Mouse (Mus musculus): Measurements from ENCODE around the gene 2300002M23Rik. TPM values are rescaled to one million over a fixed set of nuclear protein-coding genes. Genes with fewer than 3 reads are reported as not detected.

2300002M23Rik gene
- polyA plus RNA-seq, 1 experiment from 2014 or later: not detected

DNA sequence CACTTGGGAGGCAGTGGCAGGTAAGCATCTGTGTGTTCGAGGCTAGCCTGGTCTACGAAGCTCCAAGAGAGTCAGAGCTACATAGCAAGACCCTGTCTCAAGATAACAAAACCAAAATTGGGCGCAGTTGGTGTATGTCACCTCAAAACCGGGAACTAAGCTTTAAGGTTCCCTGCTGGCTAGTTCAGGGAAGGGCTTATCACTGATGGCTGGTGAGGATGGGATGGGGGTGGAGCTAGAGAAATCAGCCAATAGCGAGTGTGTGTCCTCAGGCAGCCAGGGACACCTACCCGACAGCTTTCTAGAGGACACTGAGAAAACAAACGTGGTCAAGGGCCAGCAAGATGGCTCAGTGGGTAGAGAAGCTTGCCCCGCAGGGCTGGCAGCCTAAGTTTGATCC, 9.0 kb upstream of the 2300002M23Rik start:
- H3K36me3 ChIP-seq (ENCODE audit: control insufficient read depth, insufficient read depth, low read length): no peaks in the 10 kb centered on the region
- H3K4me3 ChIP-seq (ENCODE audit: low read depth, low read length): no peak overlapping the region
- WGBS: 56% methylated on average over 8 of the region's 8 CpGs
- no peak for ATAC-seq (ENCODE audit: insufficient number of reproducible peaks, low FRiP score, low TSS enrichment, low read depth)
- no peaks in the 10 kb centered on the region for H3K27me3 ChIP-seq (ENCODE audit: control insufficient read depth, insufficient read depth, low read length)
- H3K9ac ChIP-seq (ENCODE audit: low read length): no peak overlapping the region
- H3K4me2 ChIP-seq (ENCODE audit: low read depth, severe bottlenecking): no peak overlapping the region
- H3K27ac ChIP-seq (replicated peaks; ENCODE audit: low read depth, low read length): no peak overlapping the region
- 0 out of 2 replicates have a peak, but pooled peaks cover 3% of the 10 kb centered on the region for H3K4me1 ChIP-seq (ENCODE audit: control insufficient read depth, insufficient read depth, low read length)
- no peak for DNase-seq (ENCODE audit: low spot score)
- no peaks in the 10 kb centered on the region; the same call in 1 of the 2 replicates for H3K9me3 ChIP-seq (ENCODE audit: control insufficient read depth, low read length)

DNA sequence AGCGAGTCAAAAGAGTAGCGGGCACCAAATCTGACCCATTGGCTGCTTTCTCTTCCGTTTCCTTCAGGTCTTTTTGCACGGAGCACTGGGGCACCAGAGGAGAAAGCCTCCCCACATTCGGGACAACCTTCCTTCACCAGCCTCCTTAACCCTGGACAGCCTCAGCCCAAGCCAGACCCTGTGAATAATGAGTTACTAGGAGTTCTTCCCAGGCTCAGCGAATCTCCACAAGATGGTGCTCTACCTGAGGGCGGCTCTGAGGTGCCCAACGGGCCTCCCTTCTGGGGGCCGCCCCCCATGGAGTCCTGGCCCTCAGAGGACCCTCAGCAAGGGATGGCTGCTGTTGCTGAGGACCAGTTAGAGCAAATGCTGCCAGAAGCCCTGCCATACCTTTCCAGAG, 517 bp downstream of the 2300002M23Rik start:
- WGBS: 18% methylated on average over 9 of the region's 9 CpGs
- H3K27me3 ChIP-seq (ENCODE audit: control insufficient read depth, insufficient read depth, low read length): peaks cover 18% of the 10 kb centered on the region
- H3K36me3 ChIP-seq (ENCODE audit: control insufficient read depth, insufficient read depth, low read length): no peaks in the 10 kb centered on the region
- no peak overlapping the region for H3K4me2 ChIP-seq (ENCODE audit: low read depth, severe bottlenecking)
- H3K4me1 ChIP-seq (ENCODE audit: control insufficient read depth, insufficient read depth, low read length): no peaks in the 10 kb centered on the region
- no peak overlapping the region for H3K9ac ChIP-seq (ENCODE audit: low read length)
- ATAC-seq (ENCODE audit: insufficient number of reproducible peaks, low FRiP score, low TSS enrichment, low read depth): no peak
- no peak for DNase-seq (ENCODE audit: low spot score)
- no peak overlapping the region for H3K4me3 ChIP-seq (ENCODE audit: low read depth, low read length)
- no peaks in the 10 kb centered on the region for H3K9me3 ChIP-seq (ENCODE audit: control insufficient read depth, low read length)
- no peak overlapping the region for H3K27ac ChIP-seq (replicated peaks; ENCODE audit: low read depth, low read length)

- Histone ChIP-seq H3K9me3 (ENCODE audit: control insufficient read depth, low read length) (no peaks in the 10 kb centered on the region), H3K4me1 (ENCODE audit: control insufficient read depth, insufficient read depth, low read length) (no peaks in the 10 kb centered on the region), H3K27me3 (ENCODE audit: control insufficient read depth, insufficient read depth, low read length) (peaks cover 18% of the 10 kb centered on the region), H3K27ac (replicated peaks; ENCODE audit: low read depth, low read length) (no peak overlapping the region), H3K4me2 (ENCODE audit: low read depth, severe bottlenecking) (peak overlapping the region; percentile 36), H3K4me3 (ENCODE audit: low read depth, low read length) (peak overlapping the region; percentile 16), H3K9ac (ENCODE audit: low read length) (peak overlapping the region; percentile 3; the same call in 1 of the 2 replicates), H3K36me3 (ENCODE audit: control insufficient read depth, insufficient read depth, low read length) (no peaks in the 10 kb centered on the region)
- ATAC-seq (ENCODE audit: insufficient number of reproducible peaks, low FRiP score, low TSS enrichment, low read depth) (no peak), DNase-seq (ENCODE audit: low spot score) (peak; percentile 36)
- 2% methylated on average over 28 of the region's 28 CpGs for WGBS
Observed at GRCm38 (mm10) chr17:35569091-35569944, 2.1 kb downstream of the 2300002M23Rik start.

- Histone ChIP-seq H3K36me3 (ENCODE audit: control insufficient read depth, insufficient read depth, low read length) (no peaks in the 10 kb centered on the region), H3K27ac (replicated peaks; ENCODE audit: low read depth, low read length) (no peak overlapping the region), H3K4me2 (ENCODE audit: low read depth, severe bottlenecking) (no peak overlapping the region), H3K9ac (ENCODE audit: low read length) (no peak overlapping the region), H3K4me3 (ENCODE audit: low read depth, low read length) (no peak overlapping the region), H3K9me3 (ENCODE audit: control insufficient read depth, low read length) (no peaks in the 10 kb centered on the region), H3K27me3 (ENCODE audit: control insufficient read depth, insufficient read depth, low read length) (peaks cover 21% of the 10 kb centered on the region), H3K4me1 (ENCODE audit: control insufficient read depth, insufficient read depth, low read length) (no peaks in the 10 kb centered on the region)
- 84% methylated on average over 14 of the region's 14 CpGs for WGBS
- DNase-seq (ENCODE audit: low spot score) (no peak), ATAC-seq (ENCODE audit: insufficient number of reproducible peaks, low FRiP score, low TSS enrichment, low read depth) (no peak)
Observed at GRCm38 (mm10) chr17:35570836-35571235, 3.6 kb downstream of the 2300002M23Rik start.

DNA sequence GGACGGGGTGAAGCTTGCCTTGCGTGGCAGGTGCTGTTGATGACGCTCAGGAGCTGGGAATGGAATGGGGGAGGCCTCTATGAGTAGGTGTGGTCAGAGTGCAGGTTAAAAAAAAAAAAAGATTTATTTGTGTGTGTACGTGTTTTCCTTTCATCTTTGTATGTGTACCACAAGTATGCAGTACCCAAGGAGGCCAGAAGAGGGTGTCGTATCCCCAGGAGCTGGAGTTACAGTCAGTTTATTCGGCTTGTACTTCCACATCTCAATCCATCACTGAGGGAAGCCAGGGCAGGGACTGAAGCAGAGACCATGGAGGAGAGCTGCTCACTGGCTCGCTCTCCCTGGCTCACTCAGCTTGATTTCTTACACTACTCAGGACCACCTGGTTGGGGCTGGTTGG, 4.2 kb downstream of the 2300002M23Rik start:
- WGBS: 95% methylated on average over 7 of the region's 7 CpGs
- Histone ChIP-seq H3K9ac (ENCODE audit: low read length) (no peak overlapping the region), H3K4me2 (ENCODE audit: low read depth, severe bottlenecking) (no peak overlapping the region), H3K4me1 (ENCODE audit: control insufficient read depth, insufficient read depth, low read length) (no peaks in the 10 kb centered on the region), H3K27me3 (ENCODE audit: control insufficient read depth, insufficient read depth, low read length) (peaks cover 21% of the 10 kb centered on the region), H3K36me3 (ENCODE audit: control insufficient read depth, insufficient read depth, low read length) (no peaks in the 10 kb centered on the region), H3K9me3 (ENCODE audit: control insufficient read depth, low read length) (no peaks in the 10 kb centered on the region), H3K4me3 (ENCODE audit: low read depth, low read length) (no peak overlapping the region), H3K27ac (replicated peaks; ENCODE audit: low read depth, low read length) (no peak overlapping the region)
- DNase-seq (ENCODE audit: low spot score) (no peak), ATAC-seq (ENCODE audit: insufficient number of reproducible peaks, low FRiP score, low TSS enrichment, low read depth) (no peak)

DNA sequence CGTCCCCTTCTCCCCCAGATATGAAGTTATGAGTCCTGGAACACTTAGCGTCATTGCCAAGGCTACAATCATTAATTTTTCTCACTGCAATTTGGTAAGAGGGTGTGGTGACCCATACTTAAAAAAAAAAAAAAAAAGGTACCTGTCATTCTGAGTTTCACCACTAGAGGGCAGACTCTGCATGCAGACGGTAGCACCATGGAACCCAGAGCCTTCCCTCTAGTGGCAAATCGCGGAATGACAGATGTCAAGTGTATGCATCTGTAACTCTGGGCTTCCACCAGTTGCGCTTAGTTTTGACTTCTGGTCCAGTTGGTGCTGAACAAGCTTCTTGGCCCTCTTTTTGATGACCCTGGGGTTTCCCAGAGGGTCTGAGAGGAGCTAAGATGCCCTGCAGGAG, 11.0 kb downstream of the 2300002M23Rik start:
- DNase-seq (ENCODE audit: low spot score): peak; percentile 92
- H3K27ac ChIP-seq (replicated peaks; ENCODE audit: low read depth, low read length): no peak overlapping the region
- no peak overlapping the region for H3K4me2 ChIP-seq (ENCODE audit: low read depth, severe bottlenecking)
- H3K4me1 ChIP-seq (ENCODE audit: control insufficient read depth, insufficient read depth, low read length): no peaks in the 10 kb centered on the region
- H3K4me3 ChIP-seq (ENCODE audit: low read depth, low read length): no peak overlapping the region
- H3K9ac ChIP-seq (ENCODE audit: low read length): no peak overlapping the region
- no peaks in the 10 kb centered on the region for H3K9me3 ChIP-seq (ENCODE audit: control insufficient read depth, low read length)
- H3K27me3 ChIP-seq (ENCODE audit: control insufficient read depth, insufficient read depth, low read length): 0 out of 2 replicates have a peak, but pooled peaks cover 4% of the 10 kb centered on the region
- no peaks in the 10 kb centered on the region for H3K36me3 ChIP-seq (ENCODE audit: control insufficient read depth, insufficient read depth, low read length)
- WGBS: 18% methylated on average over 6 of the region's 6 CpGs
- no peak for ATAC-seq (ENCODE audit: insufficient number of reproducible peaks, low FRiP score, low TSS enrichment, low read depth)

DNA sequence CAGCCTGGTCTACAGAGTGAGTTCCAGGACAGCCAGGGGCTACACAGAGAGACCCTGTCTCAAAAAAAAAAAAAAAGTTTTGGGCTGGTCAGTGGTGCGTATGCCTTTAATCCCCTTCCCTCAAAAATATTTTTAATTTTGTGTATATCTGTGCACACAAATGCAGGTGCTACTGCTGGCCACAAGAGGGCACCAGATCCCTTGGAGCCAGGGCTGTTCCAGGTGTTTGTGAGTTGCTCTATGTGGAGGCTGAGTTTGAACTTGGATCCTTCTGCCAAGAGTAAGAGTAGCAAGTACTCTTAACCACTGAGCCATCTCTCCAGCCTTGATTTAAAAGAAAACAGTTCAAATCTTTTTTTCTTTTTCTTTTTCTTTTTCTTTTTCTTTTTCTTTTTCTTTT, 15.7 kb downstream of the 2300002M23Rik start:
- DNase-seq (ENCODE audit: low spot score) (no peak), ATAC-seq (ENCODE audit: insufficient number of reproducible peaks, low FRiP score, low TSS enrichment, low read depth) (no peak)
- Histone ChIP-seq H3K36me3 (ENCODE audit: control insufficient read depth, insufficient read depth, low read length) (no peaks in the 10 kb centered on the region), H3K27ac (replicated peaks; ENCODE audit: low read depth, low read length) (no peak overlapping the region), H3K4me1 (ENCODE audit: control insufficient read depth, insufficient read depth, low read length) (no peaks in the 10 kb centered on the region), H3K27me3 (ENCODE audit: control insufficient read depth, insufficient read depth, low read length) (no peaks in the 10 kb centered on the region), H3K4me2 (ENCODE audit: low read depth, severe bottlenecking) (no peak overlapping the region), H3K9ac (ENCODE audit: low read length) (no peak overlapping the region), H3K4me3 (ENCODE audit: low read depth, low read length) (no peak overlapping the region), H3K9me3 (ENCODE audit: control insufficient read depth, low read length) (no peaks in the 10 kb centered on the region)
- 83% methylated on average over 1 of the region's 1 CpGs for WGBS

DNA sequence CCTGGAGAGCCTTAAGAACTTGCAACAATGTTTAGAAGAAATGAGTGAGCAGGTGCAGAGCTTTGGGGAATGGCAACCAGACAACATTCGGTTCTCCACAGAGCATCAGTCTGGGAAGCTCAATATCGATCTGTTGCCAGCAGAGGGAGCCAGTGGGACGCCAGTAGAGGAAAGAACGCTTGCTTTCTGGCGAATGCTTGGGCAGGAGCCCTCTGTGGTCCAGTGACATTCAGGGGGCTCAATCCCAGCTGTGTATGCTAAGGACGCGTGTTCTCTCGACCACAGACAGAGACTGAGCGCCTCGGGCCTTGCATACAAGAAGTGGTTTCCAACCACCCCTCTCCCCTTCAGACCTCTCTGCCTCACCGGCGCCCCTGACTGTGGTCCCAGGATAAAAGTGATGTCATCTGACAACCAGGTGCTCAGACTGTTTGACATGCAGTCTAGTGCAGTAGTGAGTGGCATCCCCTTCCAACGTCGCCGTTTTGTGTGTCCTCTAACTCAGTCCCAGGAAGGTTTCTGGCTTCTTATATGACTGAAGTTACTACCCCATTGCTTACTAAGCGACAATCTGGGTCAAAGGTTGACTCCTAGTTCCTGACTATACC, 17.2 kb downstream of the 2300002M23Rik start:
- H3K27ac ChIP-seq (replicated peaks; ENCODE audit: low read depth, low read length): no peak overlapping the region
- ATAC-seq (ENCODE audit: insufficient number of reproducible peaks, low FRiP score, low TSS enrichment, low read depth) (no peak), DNase-seq (ENCODE audit: low spot score) (peak; percentile 85)
- H3K4me1 ChIP-seq (ENCODE audit: control insufficient read depth, insufficient read depth, low read length): no peaks in the 10 kb centered on the region
- H3K4me3 ChIP-seq (ENCODE audit: low read depth, low read length): no peak overlapping the region
- no peaks in the 10 kb centered on the region for H3K36me3 ChIP-seq (ENCODE audit: control insufficient read depth, insufficient read depth, low read length)
- H3K9me3 ChIP-seq (ENCODE audit: control insufficient read depth, low read length): no peaks in the 10 kb centered on the region
- 18% methylated on average over 16 of the region's 16 CpGs for WGBS
- no peaks in the 10 kb centered on the region for H3K27me3 ChIP-seq (ENCODE audit: control insufficient read depth, insufficient read depth, low read length)
- 0 out of 2 replicates have a peak overlapping the region, but pooled peaks have one; percentile 15 for H3K4me2 ChIP-seq (ENCODE audit: low read depth, severe bottlenecking)
- H3K9ac ChIP-seq (ENCODE audit: low read length): no peak overlapping the region
